Mouse (Mus musculus) left cerebral cortex, postnatal 4 days (tissue): ENCODE measurements around the gene Fbxo2. TPM values are rescaled to one million over a fixed set of nuclear protein-coding genes. Genes with fewer than 3 reads are reported as not detected.

ENCODE experiments used
- DNase-seq: peaks from one replicate; pipeline ENCODE4 v3.0.0-alpha.2; 2022
- intact Hi-C: fragments of 180-260 bp; cut with DNase I; formaldehyde crosslinking; loops from one replicate; pipeline ENCODE4 v1.15.1; 2025
- total RNA-seq, 2 experiments: library from RNA; stranded (reverse); gene quantifications; 2 replicates each; pipeline ENCODE4 v1.2.3; 2021

Gene Fbxo2
- total RNA-seq, 2 experiments from 2014 or later, result 10.7 to 13.4 TPM

DNA sequence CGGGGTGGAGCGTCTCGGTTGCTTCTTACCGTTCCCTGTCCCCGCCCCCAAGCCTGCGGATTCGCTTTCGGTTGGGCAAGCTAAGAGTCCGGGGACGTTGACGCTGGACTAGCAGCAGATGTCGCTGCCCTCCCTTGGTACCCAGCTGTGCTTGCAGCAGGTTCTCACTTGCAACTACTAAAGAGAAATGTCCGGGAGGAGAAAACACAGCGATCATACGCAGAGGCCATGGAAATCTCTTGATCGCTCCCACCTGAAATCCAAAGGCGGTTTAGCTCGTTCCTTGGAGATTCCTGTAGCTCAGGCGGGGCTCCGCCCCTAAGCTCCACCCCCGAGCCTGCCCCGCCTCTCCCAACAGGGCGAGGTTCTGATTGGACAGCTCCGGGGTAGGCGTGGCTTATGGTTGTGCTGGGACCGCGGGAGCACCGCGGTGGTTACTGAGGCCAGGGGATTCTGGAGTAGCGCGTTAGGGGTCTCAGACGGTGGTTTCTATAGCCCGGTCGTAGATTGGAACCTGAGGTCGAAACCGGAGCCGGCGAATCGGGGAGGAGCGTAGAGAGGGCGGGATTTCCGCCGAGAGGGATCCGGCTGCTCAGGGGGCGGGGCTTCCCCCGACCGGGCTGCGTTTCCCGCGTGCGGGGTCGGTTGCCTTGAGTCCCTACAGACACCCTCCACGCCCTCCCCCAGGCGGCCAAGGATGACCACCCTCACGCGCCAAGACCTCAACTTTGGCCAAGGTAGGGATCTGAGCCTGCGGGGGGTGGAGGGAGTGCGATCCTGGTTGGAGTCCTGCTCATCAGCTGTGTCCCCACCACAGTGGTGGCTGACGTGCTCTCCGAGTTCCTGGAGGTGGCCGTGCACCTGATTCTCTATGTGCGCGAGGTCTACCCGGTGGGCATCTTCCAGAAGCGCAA, 20.1 kb upstream of the Fbxo2 start:
- intact Hi-C loops, result no loop called here
- peak; percentile 95 for DNase-seq

DNA sequence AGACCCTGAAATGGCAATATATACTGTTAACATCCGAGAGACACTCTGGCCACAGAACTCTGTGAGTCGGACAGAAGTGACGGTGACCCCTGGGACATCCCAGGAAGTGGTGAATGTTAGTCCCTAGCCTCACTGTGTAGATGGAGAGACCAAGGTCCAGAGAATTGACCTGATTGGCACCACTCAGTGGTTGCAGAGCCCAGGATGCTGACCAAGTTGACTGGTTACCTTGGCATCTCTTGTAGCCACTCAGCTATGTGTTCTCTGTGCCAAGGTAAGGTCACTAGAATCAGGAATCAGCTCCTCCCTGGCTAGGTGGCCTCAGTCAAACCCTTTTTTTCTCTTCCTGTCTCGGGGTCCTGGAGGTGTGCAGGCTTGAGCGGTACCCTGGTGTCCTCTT, 16.7 kb upstream of the Fbxo2 start:
- DNase-seq, result no peak
- intact Hi-C loops, result no loop called here

DNA sequence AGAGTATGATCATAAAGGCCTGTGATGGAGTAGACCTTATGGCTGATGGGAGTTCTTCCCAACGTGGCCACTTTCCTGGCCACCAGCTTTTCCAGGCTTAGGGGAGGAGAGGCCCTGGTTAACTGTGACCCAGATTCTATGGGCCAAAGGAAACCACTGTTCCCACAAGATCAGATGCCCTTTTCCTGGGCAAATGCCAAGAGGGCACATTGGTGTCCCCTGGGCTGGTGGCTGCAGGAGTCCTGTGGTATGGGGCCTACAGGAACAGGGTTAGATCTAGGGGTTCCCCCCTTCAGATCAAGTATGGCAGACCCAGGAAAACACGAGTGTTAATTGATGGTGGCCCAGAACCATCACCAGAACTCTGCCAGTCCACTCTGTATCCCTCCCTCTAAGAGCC, 12.7 kb upstream of the Fbxo2 start:
- no peak for DNase-seq
- intact Hi-C loops, result no loop called here

DNA sequence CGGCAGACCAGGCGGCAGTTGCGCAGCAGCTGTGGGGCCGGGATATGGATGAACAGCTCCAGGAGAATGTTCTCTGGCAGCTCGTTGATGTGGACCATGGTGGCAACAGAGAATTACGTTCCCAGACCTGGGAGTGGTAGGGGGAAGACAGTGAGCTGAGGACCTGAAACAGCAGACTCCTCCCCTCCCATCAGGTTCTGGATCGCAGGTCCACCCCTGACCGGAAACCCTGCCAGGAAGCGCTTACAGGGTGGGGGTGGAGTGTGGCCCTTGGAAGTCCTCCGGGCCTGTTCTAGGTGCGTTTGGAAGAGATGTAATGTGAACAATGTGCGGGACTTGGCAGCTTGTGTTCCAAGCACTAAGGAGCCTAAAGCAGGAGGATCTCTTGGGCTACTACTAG, 10.9 kb upstream of the Fbxo2 start:
- intact Hi-C loops, result no loop called here
- no peak for DNase-seq

DNA sequence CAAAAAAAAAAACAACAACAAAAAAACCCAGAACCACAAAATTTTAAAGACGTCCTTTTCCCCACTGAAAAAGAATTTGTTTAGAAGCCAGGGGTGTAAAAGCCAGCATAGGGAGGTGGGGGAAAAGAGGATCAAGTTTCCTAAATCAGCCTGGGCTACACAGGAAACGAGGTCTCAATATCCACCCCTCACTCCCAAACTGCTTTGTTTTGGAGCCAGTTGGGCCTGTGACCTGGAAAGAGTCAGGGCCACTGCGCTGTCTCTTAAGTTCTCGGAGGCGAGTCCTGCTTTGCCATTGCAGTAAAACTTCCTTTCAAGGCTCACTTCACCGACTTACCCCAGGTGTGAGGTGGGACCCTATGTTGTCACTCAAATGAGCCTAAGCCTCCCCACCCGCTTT, 10.2 kb upstream of the Fbxo2 start:
- intact Hi-C loops, result loop anchor here (5.0 kb wide), 1 partner anchor 33 kb away; no protein-coding TSS in a partner anchor
- DNase-seq, result no peak

DNA sequence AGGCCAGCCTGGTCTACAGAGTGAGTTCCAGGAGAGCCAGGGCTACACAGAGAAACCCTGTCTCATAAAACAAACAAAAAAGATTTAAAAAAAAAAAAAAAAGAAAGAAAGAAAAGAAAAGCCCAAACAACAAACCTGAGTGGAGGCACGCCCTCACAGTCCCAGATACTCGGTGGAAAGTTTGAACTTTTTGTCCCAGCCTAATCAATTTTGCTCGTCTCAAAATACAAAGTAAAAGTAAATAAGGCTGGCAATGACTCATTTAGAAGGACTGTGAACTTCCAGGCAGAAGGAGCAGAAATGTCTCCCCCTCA, 9.5 kb upstream of the Fbxo2 start:
- DNase-seq, result no peak
- intact Hi-C loops, result loop anchor here (5.0 kb wide), 1 partner anchor 34 kb away; no protein-coding TSS in a partner anchor

DNA sequence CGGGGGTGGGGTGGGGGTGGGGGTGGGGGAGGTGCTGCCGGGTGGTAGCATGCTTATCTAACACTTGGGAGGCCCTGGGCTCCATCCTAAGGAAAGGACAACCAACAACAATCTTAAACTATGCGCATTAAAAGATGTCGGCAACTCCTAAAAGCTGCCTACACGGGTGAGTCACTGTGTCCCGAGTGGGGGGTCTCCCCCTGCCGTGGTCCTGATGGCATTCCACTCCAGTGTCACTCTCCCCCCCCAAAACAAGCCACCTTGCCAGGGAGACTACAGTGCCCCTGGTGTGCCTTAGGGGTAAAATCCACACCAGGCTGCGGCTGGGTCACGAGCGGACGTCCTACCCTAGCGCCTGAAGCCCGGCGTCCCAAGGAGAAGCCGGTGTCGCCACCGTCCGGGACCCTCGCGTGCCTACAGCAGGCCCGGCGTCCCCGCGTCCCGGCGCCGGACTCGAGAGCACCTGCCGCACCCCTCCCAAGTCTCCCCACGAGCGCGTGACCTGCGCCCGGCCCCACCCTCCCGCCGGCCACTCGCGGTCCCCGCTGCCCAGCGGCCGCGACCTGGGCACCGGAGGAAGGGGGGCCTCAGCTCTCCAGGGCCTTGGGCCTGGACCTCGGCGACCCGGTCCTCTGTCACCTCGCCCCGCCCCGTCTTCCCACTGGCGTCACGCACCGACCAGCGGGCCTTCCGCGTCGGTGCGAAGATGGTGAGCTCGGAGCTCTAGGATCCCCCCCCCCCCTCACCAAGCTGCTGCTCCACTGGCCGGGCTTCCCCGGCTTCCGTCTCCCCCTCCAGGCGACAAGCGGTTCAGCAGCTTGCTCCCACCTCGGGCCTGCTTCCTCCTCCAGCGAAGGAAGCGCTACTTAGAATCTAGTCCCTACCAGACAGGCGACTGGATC, 8.9 kb upstream of the Fbxo2 start, which contains the start of gene Fbxo6:
Gene Fbxo6 (minus strand): TSS at position 874 of the 902 bp plus-strand sequence.
- intact Hi-C loops, result loop anchor here (5.0 kb wide), 1 partner anchor 34 kb away; no protein-coding TSS in a partner anchor
- DNase-seq, result peak; percentile 89

DNA sequence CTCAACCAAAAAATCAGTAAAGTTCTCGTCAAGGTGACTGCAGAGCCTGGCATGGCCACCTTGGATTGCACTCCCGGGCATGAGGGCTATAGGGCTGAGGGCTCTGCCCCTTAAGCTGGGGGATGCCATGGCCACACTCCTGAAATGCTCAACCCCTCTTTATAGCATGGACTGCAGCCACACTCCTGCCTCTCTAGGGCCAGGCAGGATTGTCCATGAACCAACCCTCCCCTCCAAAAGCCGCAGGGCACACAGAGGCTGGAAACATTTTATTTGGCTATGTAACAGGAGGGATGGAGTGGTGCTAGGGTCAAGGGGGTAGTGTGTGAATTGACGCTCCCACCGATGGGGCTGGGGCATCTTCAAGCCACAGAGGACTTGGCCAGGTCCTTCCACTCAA, 7.9 kb upstream of the Fbxo2 start:
- intact Hi-C loops, result loop anchor here (5.0 kb wide), 1 partner anchor 35 kb away; no protein-coding TSS in a partner anchor
- DNase-seq, result no peak

DNA sequence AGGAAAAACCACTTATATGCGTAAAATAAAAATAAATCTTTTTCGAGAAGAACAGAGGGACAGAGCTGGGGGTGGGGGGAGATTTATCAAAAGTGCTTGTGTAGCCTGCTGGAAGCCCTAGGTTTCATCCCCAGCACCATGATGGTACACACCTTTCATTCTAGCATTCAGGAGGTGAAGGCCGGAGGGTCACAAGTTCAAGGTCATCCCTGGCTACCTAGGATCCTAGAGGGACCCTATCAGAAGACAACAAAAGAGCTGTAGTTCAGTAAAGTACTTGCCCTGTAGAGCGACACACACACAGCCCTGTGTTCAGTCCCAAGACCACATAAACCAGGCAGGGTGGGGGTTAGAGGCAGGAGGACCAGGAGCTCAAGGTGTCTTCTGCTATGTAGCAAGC, 6.4 kb upstream of the Fbxo2 start:
- DNase-seq, result no peak
- intact Hi-C loops, result loop anchor here (5.0 kb wide), 1 partner anchor 37 kb away; no protein-coding TSS in a partner anchor

DNA sequence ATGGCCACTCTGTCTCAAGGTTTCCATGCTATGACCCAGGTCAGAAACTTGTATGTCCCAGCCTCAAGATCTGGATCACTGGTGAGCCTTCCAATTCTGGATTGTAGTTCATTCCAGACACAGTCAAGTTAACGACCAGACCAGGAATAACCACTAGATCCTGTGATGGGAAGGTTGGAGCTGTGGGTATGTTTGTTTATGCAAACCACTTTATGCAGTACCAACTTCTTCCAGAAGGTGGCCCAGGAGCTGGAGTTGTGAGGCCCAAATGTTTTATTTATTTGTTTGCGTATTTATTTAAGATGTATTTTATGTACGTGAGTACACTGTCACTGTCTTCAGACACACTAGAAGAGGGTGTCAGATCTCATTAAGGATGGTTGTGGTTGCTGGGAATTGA, 5.4 kb upstream of the Fbxo2 start:
- intact Hi-C loops, result loop anchor here (5.0 kb wide), 1 partner anchor 38 kb away; no protein-coding TSS in a partner anchor
- DNase-seq, result no peak

DNA sequence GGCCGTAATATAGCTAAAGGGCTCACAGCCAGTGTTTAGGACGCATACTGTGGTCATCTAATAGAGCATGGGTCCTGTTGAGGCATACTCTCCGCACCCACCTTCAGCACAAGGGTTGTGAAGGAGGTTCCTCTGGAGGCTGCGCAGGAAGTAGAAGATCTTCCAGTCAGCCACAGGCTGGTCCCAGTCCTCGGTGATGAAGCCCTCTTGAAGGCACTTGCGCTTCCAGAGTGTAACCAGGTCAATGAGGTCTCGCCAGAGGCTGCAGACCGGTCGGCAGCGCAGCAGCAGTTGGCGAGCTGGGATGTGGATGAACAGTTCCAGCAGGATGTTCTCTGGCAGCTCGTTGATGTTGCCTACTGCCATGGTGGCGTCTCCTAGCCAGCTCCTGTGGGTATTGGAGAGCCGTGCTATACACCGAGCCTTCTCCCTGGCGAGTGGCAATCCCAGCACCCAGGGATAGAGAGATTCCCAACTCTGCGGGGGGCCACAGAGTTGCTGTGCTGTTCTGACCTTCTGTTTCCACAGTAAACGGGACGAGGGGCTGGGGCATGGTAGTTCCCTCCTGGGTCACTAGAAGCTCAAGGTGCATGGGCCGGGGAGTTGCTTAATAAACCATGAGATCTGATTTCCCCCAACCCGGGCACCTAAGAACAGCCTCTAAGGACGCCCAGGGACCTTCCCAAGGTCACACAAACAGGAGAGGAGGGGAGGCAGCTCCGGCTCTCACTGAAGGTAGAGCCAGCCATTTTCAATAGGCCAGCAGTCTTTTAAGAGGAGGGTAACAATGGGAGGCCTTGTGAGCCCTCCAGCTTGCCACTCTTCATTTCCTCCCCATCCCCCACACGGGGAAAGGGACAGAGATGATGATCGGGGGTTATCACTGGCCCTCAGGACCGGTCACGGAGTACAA, 1.7 kb upstream of the Fbxo2 start:
- peak; percentile 55 for DNase-seq
- intact Hi-C loops, result no loop called here

DNA sequence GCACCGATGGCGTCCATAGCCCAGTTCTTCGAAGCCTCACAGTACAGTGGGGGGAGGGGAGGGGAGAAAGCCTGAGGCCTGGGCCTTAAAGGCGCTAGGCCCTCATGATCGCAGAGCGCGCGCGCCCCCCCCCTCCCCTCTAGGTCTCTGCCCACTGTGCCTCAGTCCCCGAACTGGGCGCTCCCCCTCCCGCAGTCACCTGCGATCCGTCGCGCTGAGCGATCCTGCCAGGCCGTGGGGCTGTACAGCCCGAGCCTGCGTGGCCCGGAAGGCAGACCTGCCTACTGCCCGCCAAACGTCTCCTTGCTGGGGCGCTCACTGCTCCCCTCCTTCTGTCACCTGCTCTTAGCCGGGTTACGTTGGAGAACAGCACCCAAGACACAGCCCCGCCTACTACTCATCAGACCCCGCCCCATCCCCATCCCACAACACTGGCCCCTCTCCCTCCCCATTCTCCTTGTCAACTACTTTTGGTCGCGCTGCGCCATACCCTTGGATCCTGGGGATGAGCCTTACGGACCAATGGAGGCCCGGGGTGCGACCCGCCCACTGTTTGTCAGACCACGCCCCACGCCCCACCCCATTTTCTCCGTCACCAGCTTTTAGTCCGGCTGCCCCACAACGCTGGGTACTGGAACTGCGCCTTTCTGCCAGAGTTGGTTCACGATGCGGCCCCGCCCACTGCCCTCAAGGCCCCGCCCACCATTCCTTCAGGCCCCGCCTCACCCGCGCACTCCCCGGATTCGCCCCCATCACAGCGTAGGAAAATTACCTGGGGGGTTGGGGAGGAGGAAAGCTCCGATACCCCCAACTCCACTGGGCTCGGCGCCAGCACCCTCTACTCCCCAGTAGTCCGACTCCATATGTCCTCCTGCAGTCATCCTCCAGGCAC, 631 bp upstream of the Fbxo2 start:
- intact Hi-C loops, result no loop called here
- DNase-seq, result peak; percentile 97

DNA sequence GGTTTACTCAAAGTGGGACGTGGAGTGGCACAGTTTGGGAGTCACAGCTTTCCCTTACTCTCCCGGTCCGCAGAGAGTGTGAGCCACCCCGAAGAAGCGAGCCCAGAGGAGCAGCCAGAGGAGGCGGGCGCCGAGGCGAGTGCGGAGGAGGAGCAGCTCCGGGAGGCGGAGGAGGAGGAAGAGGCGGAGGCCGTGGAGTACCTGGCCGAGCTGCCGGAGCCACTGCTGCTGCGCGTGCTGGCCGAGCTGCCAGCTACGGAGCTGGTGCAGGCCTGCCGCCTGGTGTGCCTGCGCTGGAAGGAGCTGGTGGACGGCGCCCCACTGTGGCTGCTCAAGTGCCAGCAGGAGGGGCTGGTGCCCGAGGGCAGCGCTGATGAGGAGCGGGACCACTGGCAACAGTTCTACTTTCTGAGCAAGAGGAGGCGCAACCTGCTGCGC, 3.6 kb downstream of the Fbxo2 start:
- DNase-seq, result peak; percentile 82
- intact Hi-C loops, result loop anchor here (2.0 kb wide), 1 partner anchor 49 kb away; no protein-coding TSS in a partner anchor

DNA sequence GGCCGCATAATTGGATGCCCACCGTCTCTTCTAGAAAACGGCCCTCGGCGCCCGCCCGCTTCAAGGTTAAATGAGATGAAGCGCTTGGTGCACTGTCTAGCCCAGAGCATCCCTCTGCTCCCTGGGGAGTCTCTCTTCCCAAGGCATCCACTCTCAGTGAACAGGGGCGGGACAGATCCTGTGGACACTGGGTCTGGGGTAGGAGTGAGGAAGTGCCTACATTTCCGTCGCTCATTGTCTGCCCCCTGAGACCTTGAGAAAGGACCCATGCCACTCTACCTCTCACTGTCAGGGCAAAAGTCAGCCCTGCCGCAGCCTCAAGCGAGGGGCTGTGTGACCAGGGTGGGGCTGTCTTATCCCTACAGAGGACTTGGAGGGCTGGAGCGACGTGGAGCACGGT, 4.0 kb downstream of the Fbxo2 start:
- intact Hi-C loops, result loop anchor here (2.0 kb wide), 1 partner anchor 50 kb away; no protein-coding TSS in a partner anchor
- DNase-seq, result no peak

DNA sequence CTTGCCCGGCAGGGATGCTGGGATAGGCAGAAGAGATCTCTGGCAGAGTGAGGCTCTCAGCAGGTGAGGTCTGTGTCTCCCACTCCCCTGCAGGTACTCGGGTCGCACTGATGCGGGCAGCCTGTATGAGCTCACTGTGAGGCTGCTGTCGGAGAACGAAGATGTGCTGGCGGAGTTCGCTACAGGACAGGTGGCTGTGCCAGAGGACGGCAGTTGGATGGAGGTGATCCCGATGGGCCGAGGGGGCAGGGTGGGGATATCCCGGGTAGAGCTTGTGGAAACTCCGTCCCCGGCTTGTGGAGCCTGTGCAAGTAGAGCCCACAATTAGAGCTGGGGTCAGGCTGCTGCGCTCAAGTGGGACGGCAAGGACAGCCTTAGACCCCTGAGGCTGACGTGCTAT, 5.1 kb downstream of the Fbxo2 start:
- intact Hi-C loops, result loop anchor here (2.0 kb wide), 1 partner anchor 51 kb away; no protein-coding TSS in a partner anchor
- DNase-seq, result no peak

DNA sequence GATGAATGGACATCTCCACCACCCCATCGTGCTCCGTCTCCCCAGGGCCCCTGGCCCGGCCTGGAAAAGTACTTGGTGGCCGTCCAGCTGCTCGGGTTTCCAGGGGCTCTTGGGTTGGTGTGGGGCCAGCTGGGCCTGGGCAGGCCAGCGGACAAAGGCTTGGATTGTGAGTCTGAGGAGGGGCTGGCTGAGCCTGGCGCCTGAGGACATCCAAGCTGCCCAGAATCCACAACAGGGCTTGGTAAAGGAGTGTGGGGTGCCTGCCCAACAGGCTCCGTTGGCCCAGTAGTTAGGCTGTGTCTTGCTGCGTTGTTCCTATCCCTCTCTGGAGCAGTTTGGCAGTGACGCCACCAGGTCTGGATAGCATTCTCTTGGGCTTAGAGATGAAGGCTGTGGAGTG, 6.0 kb downstream of the Fbxo2 start:
- intact Hi-C loops, result no loop called here
- DNase-seq, result peak; percentile 86

DNA sequence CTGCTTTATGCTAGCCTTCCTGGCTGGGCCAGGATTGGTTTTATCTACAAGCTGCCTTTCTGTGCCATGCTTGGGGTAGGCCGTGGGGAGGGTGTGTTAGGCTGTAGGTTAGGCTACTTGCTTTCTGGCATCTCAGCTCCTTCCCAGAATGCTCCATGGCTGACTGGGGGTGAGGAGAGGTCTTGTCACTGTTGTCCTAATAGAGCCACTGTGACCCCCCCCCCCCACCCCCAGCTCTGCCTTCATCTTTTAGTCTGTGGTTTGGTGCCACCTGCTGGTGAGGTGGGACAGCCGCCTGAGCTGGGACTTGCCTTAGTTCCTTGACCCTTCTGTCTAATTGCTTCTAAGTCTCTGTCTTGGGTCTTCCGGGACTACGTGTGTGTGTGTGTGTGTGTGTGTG, 6.6 kb downstream of the Fbxo2 start:
- peak; percentile 82 for DNase-seq
- intact Hi-C loops, result no loop called here

DNA sequence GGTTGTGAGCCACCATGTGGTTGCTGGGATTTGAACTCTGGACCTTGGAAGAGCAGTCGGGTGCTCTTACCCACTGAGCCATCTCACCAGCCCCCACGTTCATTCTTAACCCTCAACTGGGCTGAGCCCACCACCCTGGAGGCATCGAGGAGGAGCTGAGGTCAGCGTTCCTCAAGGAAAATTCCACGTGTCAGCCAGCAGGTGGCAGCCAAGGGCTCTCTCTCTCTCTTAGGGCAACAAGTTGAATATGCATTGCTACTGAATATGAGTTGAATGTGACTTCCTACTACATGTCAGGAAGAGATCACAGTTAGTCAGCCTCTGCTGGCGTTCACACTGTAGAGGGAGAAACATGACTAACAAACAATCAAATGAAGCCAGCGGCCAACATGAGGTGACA, 7.9 kb downstream of the Fbxo2 start:
- DNase-seq, result peak; percentile 77

DNA sequence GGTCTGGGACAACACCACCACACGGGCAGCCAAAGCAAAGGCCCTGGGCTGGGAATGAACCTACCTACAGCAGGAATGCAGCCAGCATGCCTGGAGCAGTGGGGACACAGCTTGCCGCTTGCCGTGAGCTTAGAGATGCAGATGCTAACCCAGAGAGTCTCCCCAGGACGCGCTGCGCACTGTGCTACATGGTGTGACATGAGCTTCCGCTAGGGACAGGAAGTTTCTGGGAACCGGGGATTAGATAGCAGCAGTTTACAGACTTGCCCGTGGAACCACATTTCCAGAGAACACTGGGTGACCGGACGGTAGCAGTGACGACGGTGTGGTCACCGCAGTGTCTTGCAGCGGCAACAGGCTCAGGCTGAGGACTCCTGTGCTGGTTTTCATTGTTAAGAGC, 9.2 kb downstream of the Fbxo2 start:
- intact Hi-C loops, result no loop called here
- no peak for DNase-seq

More for the DNA sequence above, 7.9 kb downstream of the Fbxo2 start:
- intact Hi-C loops, result no loop called here
